Mouse (Mus musculus) testis, adult 2 months (tissue): ENCODE data around the gene Aqp6.

ENCODE experiments used
- CTCF ChIP-seq: fragments of 200-500 bp; IDR thresholded peaks from 2 replicates; pipeline ENCODE4 v1.5.1; 2012; ENCODE audit warnings: low read depth, mild to moderate bottlenecking, inconsistent platforms, low read length, moderate library complexity; ENCODE audit not compliant: control insufficient read depth, insufficient read depth, insufficient replicate concordance
- POLR2A ChIP-seq: fragments of 200-500 bp; IDR thresholded peaks from 2 replicates; pipeline ENCODE4 v1.6.1; 2012; ENCODE audit warnings: low read depth, mild to moderate bottlenecking, inconsistent platforms, low read length, moderate library complexity; ENCODE audit not compliant: control insufficient read depth

GRCm38 (mm10) chr15:99644776-99645175, 43.6 kb downstream of the Aqp6 start:
- TF ChIP-seq CTCF = no peak
- no peak for TF ChIP-seq POLR2A
